Mouse (Mus musculus) heart, postnatal 14 days (tissue): ENCODE results near the gene Stk26. TPM values are rescaled to one million over a fixed set of nuclear protein-coding genes. Genes with fewer than 3 reads are reported as not detected.

Experiments
- DNase-seq, 2 experiments: peaks; one replicate each; pipeline ENCODE4 v3.0.0; 2021 to 2022
- intact Hi-C: fragments of 180-260 bp; cut with DNase I; formaldehyde crosslinking; loops from one replicate; pipeline ENCODE4 v1.15.1; 2025
- total RNA-seq, 2 experiments: library from RNA; stranded (reverse); gene quantifications; 2 replicates each; pipeline ENCODE4 v1.2.3; 2021

The Stk26 gene
- total RNA-seq, 2 experiments from 2014 or later = 2.7 to 3.2 TPM

DNA sequence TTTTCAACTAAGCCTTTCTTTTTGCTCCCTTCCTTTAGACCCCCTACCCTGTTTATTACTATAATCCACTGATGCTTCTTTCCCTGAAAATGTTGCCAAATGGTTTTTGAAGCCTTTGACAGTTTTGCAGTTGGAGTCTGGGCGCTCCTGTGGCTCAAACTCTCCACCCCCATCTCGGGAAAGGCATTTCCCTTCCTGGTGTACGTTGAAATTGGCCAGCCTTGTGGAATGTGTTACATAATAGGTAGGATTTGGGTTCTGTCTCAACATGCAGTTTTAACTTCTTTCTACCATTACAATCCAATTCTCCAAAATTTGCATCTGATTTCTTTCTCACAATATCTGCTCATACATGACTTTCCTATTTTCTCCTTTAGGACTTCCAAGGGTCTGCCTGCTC lies 77.9 kb downstream of the Stk26 start:
- no peak for DNase-seq
- intact Hi-C loops = no loop called here

DNA sequence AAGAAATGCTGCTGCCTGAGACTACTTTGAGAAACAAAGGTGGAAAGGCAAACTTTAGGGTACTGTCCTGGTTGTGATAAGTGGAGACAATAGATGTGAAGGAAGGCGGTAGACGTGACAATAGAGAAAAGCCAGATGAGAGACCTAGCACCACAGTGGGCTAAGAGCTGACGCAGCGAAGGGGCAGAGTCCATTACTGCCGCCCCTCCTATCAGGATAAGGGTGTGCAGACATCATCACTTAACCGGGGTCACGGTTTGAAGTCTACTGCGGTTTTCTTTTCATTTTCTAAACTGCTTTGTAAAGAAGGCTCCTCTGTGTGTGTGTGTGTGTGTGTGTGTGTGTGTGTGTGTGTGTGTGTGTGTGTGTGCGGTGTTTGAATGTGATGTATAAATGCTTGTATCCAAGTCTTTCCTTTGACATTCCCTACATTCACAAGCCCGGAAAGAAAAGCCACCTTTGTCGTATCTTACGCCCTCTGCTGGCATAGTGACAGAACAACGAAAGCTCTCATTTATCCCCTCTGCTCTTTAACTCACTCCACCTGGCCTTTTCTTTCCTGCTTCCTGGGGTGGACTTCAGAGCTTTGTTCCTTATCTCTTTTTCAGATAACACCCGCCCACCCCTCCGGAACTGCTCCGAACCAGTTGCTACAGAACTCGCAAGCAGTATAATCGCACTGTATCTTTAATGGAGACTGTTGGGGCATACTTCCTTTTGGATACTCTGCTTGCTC lies 84.0 kb downstream of the Stk26 start:
- intact Hi-C loops = no loop called here
- DNase-seq = peak in 1 of 2 experiments; percentile 29

DNA sequence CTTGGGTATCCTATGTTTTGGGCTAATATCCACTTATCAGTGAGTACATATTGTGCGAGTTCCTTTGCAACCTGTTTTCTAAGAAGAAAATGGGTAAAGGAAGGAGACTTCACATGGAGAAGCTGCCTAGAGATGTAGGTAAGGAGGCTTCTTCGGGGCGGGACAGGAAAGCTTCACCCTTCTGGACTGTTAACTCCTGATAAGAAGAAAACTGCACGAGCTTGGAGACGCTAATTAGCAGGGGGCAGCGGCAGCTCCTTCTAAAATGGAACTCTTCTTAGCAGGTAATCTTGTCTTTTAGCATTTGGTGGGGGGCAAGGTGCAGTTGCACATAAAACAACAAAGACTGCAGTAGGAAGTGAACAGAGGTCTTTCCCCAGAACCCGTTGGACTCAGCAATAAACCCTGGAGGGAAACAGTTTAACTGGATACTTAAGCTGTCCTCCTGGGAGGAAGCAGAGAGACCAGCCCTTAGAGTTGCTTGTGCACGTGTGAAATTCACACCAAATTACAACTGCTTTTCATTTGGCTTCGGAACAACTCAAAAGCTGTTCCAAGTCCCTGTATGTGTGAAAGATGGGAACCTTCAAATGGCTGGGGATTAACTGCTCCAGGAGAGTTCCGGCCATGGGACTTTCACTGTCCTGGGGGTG lies 86.2 kb downstream of the Stk26 start:
- intact Hi-C loops = no loop called here
- DNase-seq = no peak

DNA sequence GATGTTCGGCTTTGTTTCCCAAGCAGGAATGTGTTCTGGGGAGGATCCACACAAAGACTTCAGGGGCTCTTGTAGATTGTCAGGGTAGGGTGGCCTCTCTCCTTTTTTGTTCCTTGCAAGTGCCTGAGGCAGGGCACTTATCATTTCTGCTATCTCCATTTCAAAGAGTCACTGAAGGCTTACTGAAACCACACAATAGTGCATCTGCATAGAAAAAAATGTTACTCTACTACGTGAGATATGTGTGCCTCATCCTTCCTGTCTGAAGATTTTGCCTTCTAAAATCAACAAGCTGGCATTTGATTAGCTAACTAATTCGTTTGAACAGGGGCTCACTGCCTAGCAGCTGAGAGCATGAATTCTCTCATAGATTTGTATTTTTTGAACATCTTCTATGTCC lies 89.5 kb downstream of the Stk26 start:
- intact Hi-C loops = no loop called here
- DNase-seq = no peak

DNA sequence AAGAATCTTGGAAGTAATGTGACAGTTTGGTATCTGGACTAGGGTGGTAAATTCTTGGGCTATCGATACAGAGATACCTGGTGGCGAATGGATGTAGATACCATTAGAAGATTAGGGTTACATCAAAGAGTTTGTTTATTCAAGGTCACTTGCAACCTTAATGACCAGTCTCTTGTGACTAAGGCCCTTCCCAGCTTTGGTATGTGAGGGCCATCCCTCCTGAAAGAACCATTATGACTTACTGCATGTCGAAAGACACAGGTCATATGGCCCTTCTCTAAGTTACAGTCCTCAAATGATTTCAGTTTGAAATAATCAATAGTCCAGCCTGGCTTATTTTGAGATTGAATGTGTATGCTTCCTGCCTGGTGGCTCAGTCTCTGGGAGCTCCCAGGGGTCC lies 96.3 kb downstream of the Stk26 start:
- no peak for DNase-seq
- intact Hi-C loops = no loop called here

DNA sequence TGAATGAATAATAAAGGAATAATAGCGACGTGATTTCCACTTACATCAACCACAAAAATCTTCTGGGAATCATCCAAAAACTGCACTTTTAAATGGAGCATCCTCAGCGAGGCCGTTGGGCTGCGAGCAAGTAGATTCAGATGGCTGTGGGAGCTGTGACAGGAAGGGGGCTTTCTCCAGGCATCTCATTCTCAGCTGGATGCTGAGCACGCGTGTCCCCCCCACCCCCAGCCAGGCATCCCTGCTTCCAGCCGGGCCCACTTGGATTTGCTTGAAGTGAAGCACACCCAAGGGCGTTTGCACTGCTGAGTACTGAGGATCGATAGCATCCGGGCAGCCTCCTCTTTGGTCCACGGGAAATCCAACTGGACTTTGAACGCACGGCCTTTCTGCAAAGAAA lies 101.8 kb downstream of the Stk26 start, which contains the start of gene Frmd7:
TSS of gene Frmd7 (minus strand) at position 101 of the 400 bp plus-strand sequence.
- intact Hi-C loops = no loop called here
- no peak for DNase-seq

Other genes with a start within 250 kb of the Stk26 start
- not detected for gene Frmd7, start 101.7 kb downstream of the Stk26 start, total RNA-seq
- gene Rap2c, start 177.0 kb downstream of the Stk26 start, total RNA-seq = 10 to 100 TPM; 23.5 to 25.1 TPM